Comparison of ENCODE assay signal across 50 mouse cellular contexts in the genomic region with DNA sequence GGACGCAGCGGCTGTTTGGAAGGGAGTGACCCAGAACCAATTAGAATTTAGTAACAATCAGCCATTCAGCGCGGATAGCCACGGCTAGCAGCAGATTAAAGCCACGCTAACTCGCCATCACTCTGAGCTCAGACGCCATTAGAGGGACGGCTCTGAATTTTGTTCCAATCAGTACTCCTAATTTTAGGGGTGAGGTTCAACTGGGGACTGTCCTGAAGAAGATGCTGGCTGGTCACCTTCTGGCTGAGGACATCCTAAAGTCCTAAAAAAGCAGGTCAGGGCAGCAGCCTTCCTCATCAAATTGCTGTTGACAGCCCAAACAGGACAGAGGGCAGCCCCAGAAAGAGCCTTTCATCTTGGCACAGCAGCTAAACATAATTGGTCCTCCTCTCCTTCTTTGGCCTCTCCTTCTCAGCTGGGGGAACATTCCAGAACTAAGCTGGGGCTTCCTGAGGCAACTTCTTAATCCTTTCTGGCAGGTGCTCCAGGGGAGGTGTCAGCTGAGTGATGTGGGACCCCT. TPM values are rescaled to one million over a fixed set of nuclear protein-coding genes. Genes with fewer than 3 reads are reported as not detected.
"Had no signal": no experiment of that assay in that cellular context is flagged by ENCODE, and none has a peak within 500 bp of the region (broad histone marks: within the 10 kb centered on the region; RNA-seq: fewer than 3 reads in every experiment).

No protein-coding gene starts in this region.

- H3K36me3 ChIP-seq: heart, embryonic 10.5 days; heart, embryonic 12.5 days; heart, embryonic 13.5 days; heart, embryonic 15.5 days; hindbrain, embryonic 10.5 days; hindbrain, embryonic 12.5 days; hindbrain, embryonic 13.5 days; hindbrain, embryonic 15.5 days; intestine, embryonic 15.5 days; kidney, embryonic 15.5 days had no signal

- H3K4me1 ChIP-seq: heart, embryonic 12.5 days; heart, embryonic 13.5 days; heart, embryonic 15.5 days; hindbrain, embryonic 10.5 days; hindbrain, embryonic 12.5 days; hindbrain, embryonic 13.5 days; hindbrain, embryonic 15.5 days; intestine, embryonic 15.5 days; kidney, embryonic 15.5 days had no signal

- H3K9me3 ChIP-seq: heart, embryonic 10.5 days; heart, embryonic 12.5 days; heart, embryonic 13.5 days; heart, embryonic 15.5 days; hindbrain, embryonic 10.5 days; hindbrain, embryonic 12.5 days; hindbrain, embryonic 13.5 days; hindbrain, embryonic 15.5 days; intestine, embryonic 15.5 days; kidney, embryonic 15.5 days had no signal

- ATAC-seq: hindbrain, embryonic 16.5 days; hindbrain, postnatal 0 days; inflammation-experienced regulatory T-cells, adult 6 months; intestine, embryonic 15.5 days; intestine, embryonic 16.5 days; intestine, postnatal 0 days had no signal

- DNase-seq: heart, postnatal 10 days; heart, postnatal 14 days; heart, postnatal 36 days; heart, postnatal 4 days; kidney, adult 11 months; kidney, adult 18-20 months; kidney, adult 2 months; kidney, adult 8-10 months; kidney, adult 9 months; kidney, postnatal 10 days; kidney, postnatal 14 days; kidney, postnatal 25 days; kidney, postnatal 36 days; kidney, postnatal 4 days; layer of hippocampus, adult 9-11 months; layer of hippocampus, postnatal 36 days had no signal

- H3K9ac ChIP-seq: heart, embryonic 12.5 days; heart, embryonic 13.5 days; heart, embryonic 15.5 days; hindbrain, embryonic 12.5 days; hindbrain, embryonic 13.5 days; hindbrain, embryonic 14.5 days; hindbrain, embryonic 15.5 days; intestine, embryonic 15.5 days; kidney, embryonic 15.5 days had no signal

- H3K27ac ChIP-seq: heart, embryonic 10.5 days; heart, embryonic 13.5 days; heart, embryonic 15.5 days; hindbrain, embryonic 10.5 days; hindbrain, embryonic 12.5 days; hindbrain, embryonic 13.5 days; hindbrain, embryonic 14.5 days; hindbrain, embryonic 15.5 days; hindbrain, postnatal 0 days; intestine, embryonic 15.5 days; kidney, embryonic 15.5 days; kidney, postnatal 0 days; layer of hippocampus, adult 2 months; left cerebral cortex, adult 2 months had no signal

- H3K4me2 ChIP-seq: heart, embryonic 11.5 days; heart, embryonic 12.5 days; heart, embryonic 13.5 days; heart, embryonic 15.5 days; hindbrain, embryonic 12.5 days; hindbrain, embryonic 13.5 days; hindbrain, embryonic 14.5 days; hindbrain, embryonic 15.5 days; intestine, embryonic 15.5 days; kidney, embryonic 15.5 days had no signal

- H3K4me3 ChIP-seq: heart, embryonic 10.5 days; heart, embryonic 12.5 days; heart, embryonic 13.5 days; heart, embryonic 15.5 days; hindbrain, embryonic 10.5 days; hindbrain, embryonic 12.5 days; hindbrain, embryonic 13.5 days; hindbrain, embryonic 15.5 days; intestine, embryonic 15.5 days; kidney, embryonic 15.5 days; layer of hippocampus, adult 2 months; left cerebral cortex, adult 2 months had no signal

RNA-seq across cellular contexts. Expression of a gene that starts 18.6 kb away (rescaled TPM):
- total RNA-seq: heart, postnatal 10 days; heart, postnatal 14 days; heart, postnatal 25 days; heart, postnatal 36 days; heart, postnatal 4 days; hematopoietic stem cell, adult 5-6 weeks; hindbrain, postnatal 0 days; layer of hippocampus, adult 18-20 months; layer of hippocampus, adult 2 months; layer of hippocampus, adult 8-10 months; layer of hippocampus, postnatal 10 days; layer of hippocampus, postnatal 14 days; layer of hippocampus, postnatal 25 days; layer of hippocampus, postnatal 36 days; left cerebral cortex, adult 18-20 months; left cerebral cortex, adult 2 months had no signal
- polyA plus RNA-seq: heart, embryonic 11.5 days; heart, embryonic 12.5 days; heart, embryonic 14.5 days; heart, embryonic 15.5 days; heart, embryonic 16.5 days; heart, postnatal 0 days; hindbrain, embryonic 14.5 days; hindbrain, embryonic 15.5 days; hindbrain, postnatal 0 days; inflammation-experienced regulatory T-cells, adult 6 months; intestine, embryonic 14.5 days; intestine, embryonic 16.5 days; intestine, postnatal 0 days; kidney, embryonic 16.5 days; kidney, postnatal 0 days; large intestine, adult 2 months had no signal
